Mouse (Mus musculus) hindbrain, embryonic 15.5 days (tissue): ENCODE results near the gene Ppp1r35. TPM values are rescaled to one million over a fixed set of nuclear protein-coding genes. Genes with fewer than 3 reads are reported as not detected.
A peak's percentile ranks its signal among the peaks of the same experiment; 100 is the strongest.
"Not testable (repeated sequence)": the region's sequence is repeated elsewhere in the genome, so short reads cannot be mapped to it uniquely, and the experiment has no call there.

ENCODE experiments used
- ATAC-seq: fragments of 200-750 bp; cut with Nextera tagmentation; 2 replicates; pipeline ENCODE4 v1.8.0; 2017; ENCODE audit warnings: low read depth, moderate number of reproducible peaks, moderate TSS enrichment; ENCODE audit not compliant: low FRiP score
- H3K27ac ChIP-seq: fragments of 300-500 bp; sonication (generic); replicated peaks from 2 replicates; pipeline ENCODE4 v1.5.1; 2015; ENCODE audit warnings: mild to moderate bottlenecking, inconsistent platforms
- H3K27me3 ChIP-seq: fragments of 300-500 bp; sonication (generic); 2 replicates; pipeline ENCODE4 v1.6.1; 2015; ENCODE audit warnings: control low read depth, inconsistent platforms
- H3K36me3 ChIP-seq: fragments of 300-500 bp; sonication (generic); 2 replicates; pipeline ENCODE4 v1.6.1; 2015; ENCODE audit warnings: control low read depth, inconsistent platforms
- H3K4me1 ChIP-seq: fragments of 300-500 bp; sonication (generic); replicated peaks from 2 replicates; pipeline ENCODE4 v1.6.1; 2015; ENCODE audit warnings: control low read depth, inconsistent platforms
- H3K4me2 ChIP-seq: fragments of 300-500 bp; sonication (generic); 2 replicates; pipeline ENCODE4 v1.6.1; 2015; ENCODE audit warnings: moderate library complexity, mild to moderate bottlenecking, inconsistent platforms
- H3K4me3 ChIP-seq: fragments of 300-500 bp; sonication (generic); 2 replicates; pipeline ENCODE4 v1.5.1; 2015; ENCODE audit warnings: mild to moderate bottlenecking, inconsistent platforms
- H3K9ac ChIP-seq: fragments of 300-500 bp; sonication (generic); 2 replicates; pipeline ENCODE4 v1.6.1; 2015; ENCODE audit warnings: inconsistent platforms
- H3K9me3 ChIP-seq: fragments of 300-500 bp; sonication (generic); 2 replicates; pipeline ENCODE4 v1.6.1; 2016; ENCODE audit warnings: control low read depth, inconsistent platforms
- WGBS: fragments of 180-500 bp; shearing (Covaris S2); methylation state at CpG from one replicate; pipeline ENCODE4 v1.1.7; 2015; 5-methylcytosine and 5-hydroxymethylcytosine counted together
- polyA plus RNA-seq: library from polyadenylated mRNA; unstranded; fragments of >200 nt; fragmentation: Nextera tagmentation; extraction: Ambion mirVana; gene quantifications from 2 replicates; pipeline ENCODE4 v1.2.1, GENCODE M21; 2015

Ppp1r35 gene
- polyA plus RNA-seq, 1 experiment from 2014 or later = 43.4 TPM

DNA sequence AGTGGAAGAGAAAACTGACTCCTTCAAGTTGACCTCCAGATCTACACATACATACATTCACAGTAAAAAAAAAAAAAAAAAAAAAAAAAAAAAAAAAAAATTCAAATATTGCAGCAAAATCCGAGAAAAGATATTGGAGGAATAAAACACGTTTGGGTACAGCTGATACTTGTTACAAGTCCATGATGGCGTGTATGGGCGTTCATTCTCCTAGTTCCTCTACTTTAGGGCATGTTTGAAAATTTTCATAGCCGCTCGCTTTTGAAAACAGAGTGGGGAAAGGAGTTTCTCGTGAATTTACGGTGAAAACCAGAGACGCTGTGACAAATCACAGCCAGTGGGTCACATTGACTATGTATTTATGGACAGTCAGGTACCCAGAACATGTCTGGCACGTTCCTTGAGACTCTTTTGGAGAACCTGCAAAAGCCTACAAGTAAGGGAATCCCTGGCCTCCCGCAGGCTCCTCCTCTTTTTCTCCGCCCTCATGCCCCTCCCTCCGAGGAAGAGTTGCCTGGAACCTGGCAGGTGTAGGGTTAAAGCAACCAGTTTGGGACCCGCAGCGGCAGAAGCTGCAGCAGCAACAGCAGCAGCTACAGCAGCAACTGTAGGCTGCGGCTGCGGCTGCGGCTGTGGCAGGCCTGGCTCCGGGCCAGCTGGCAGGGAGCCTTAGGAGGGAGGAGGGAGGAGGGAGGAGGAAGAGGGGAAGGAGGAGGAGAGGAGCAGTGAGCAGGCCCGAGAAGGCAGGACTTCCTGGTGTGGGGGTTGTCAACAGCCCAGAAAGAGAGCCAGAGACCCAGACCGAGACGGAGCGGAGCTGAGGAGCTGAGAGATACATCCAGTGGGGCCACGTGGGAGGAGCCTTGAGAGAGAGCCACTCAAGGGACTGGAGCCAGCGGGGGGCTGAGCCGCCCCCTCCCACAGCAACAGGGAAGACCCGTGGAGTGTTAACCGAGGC is 33.2 kb upstream of the Ppp1r35 start, which contains the start of gene Tsc22d4:
Tsc22d4 (plus strand) TSS at position 517 of the 958 bp plus-strand sequence.
- ATAC-seq = peak; percentile 86
- Histone ChIP-seq H3K27me3 (no peaks in the 10 kb centered on the region), H3K36me3 (no peaks in the 10 kb centered on the region), H3K27ac (peak within 1 kb of the TSS; percentile 85), H3K4me3 (peak within 1 kb of the TSS; percentile 54), H3K9ac (peak within 1 kb of the TSS; percentile 68), H3K9me3 (no peaks in the 10 kb centered on the region), H3K4me1 (peaks cover 46% of the 10 kb centered on the region), H3K4me2 (peak within 1 kb of the TSS; percentile 89)
- WGBS = 4% methylated on average over 28 of the region's 28 CpGs

DNA sequence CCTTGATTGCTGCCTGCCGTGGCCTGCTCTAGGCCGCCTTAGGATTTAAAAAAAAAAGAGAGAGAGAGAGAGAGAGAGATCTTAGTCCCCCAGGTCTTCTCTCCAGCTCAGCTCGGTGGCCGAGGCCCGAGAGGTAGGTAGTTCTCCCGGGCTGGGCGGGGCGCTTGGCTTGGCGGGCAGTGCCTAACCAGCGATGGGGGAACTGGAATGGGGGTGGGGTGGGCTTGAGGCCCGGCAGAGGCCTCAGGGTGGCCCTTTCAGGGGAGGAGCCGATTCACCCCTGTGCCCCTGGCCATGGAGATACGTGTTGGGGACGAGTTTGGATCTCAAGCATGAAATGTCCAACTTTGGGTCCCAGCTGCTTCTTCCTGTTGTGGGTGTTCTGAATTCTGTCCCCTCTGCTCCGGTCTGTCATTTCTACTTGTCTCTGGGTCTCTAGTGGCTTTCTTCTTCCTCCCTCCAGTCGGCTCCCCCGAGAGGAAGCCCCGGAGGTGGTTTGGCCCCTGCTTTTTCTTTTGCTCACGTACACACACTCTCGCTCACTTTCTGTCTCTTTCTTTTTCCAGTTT is 32.3 kb upstream of the Ppp1r35 start:
- 0% methylated on average over 20 of the region's 20 CpGs for WGBS
- ATAC-seq = peak; percentile 9; the same call in 1 of the 2 replicates

DNA sequence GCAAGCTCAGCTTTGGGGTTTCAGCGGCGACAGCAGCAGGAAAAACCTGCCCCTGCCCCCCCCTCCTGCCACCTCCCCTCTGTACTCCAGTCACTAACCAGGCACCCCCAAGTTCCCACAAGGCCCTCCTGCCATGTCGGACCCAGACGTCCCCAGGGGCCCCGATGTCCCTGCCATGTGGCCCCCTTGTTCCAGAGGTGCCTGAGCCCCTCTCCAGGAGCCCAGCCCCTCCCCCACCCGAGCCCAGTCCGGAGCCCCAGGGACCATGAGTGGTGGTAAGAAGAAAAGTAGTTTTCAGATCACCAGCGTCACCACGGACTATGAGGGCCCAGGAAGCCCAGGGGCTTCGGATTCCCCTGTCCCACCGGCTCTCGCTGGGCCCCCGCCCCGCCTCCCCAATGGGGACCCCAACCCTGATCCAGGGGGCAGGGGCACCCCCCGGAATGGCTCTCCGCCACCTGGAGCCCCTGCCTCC is 31.8 kb upstream of the Ppp1r35 start:
- H3K27ac ChIP-seq = peak overlapping the region; percentile 85
- H3K4me3 ChIP-seq = peak overlapping the region; percentile 54
- H3K36me3 ChIP-seq = 0 out of 2 replicates have a peak, but pooled peaks cover 3% of the 10 kb centered on the region
- H3K27me3 ChIP-seq = no peaks in the 10 kb centered on the region
- peaks cover 39% of the 10 kb centered on the region for H3K4me1 ChIP-seq
- peak overlapping the region; percentile 89 for H3K4me2 ChIP-seq
- no peaks in the 10 kb centered on the region for H3K9me3 ChIP-seq
- WGBS = 1% methylated on average over 16 of the region's 16 CpGs
- H3K9ac ChIP-seq = peak overlapping the region; percentile 68
- ATAC-seq = no peak

More for the DNA sequence above, 32.3 kb upstream of the Ppp1r35 start:
- peak overlapping the region; percentile 54 for H3K4me3 ChIP-seq
- H3K4me2 ChIP-seq = peak overlapping the region; percentile 89
- peak overlapping the region; percentile 68 for H3K9ac ChIP-seq
- H3K9me3 ChIP-seq = no peaks in the 10 kb centered on the region
- peaks cover 44% of the 10 kb centered on the region for H3K4me1 ChIP-seq
- peak overlapping the region; percentile 85 for H3K27ac ChIP-seq
- 0 out of 2 replicates have a peak, but pooled peaks cover 3% of the 10 kb centered on the region for H3K36me3 ChIP-seq
- H3K27me3 ChIP-seq = no peaks in the 10 kb centered on the region

GRCm38 (mm10) chr5:137747326-137747961 is 31.2 kb upstream of the Ppp1r35 start:
- ATAC-seq = no peak
- Histone ChIP-seq H3K4me2 (peak overlapping the region; percentile 89), H3K27me3 (no peaks in the 10 kb centered on the region), H3K27ac (peak overlapping the region; percentile 85), H3K9me3 (no peaks in the 10 kb centered on the region), H3K9ac (peak overlapping the region; percentile 68), H3K36me3 (0 out of 2 replicates have a peak, but pooled peaks cover 3% of the 10 kb centered on the region), H3K4me3 (peak overlapping the region; percentile 54), H3K4me1 (peaks cover 37% of the 10 kb centered on the region)
- 6% methylated on average over 26 of the region's 26 CpGs for WGBS

DNA sequence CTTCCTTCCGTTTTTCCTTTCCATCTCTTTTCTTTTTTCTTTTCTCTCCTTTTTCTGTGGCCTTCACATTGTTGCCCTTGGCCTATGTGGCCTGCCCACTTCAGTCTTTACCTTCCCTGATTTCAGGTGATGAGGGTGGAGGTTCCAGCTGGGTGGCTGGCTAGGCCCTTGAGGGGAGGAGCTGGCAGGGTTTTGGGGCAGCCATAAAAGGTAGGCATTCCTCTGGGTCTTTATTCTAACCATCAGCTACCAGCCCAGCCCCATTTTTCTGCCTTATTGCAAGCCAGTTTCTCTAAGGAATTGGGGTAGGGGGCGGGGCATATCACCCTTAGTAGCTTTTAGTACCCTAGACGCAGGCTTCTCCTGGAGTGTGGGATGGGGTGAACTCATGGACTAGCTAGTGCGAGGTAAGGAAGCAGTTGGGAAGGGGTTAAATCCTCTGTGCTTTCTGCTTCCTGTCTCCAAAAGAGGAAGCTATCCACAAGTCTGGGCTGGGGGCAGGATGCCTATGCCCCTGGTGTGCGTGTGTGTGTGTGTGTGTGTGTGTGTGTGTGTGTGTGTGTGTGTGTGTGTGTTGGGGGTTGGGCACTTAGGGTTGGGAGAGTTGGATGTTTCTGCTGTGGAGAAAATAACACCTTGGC is 30.4 kb upstream of the Ppp1r35 start:
- H3K27me3 ChIP-seq = no peaks in the 10 kb centered on the region

GRCm38 (mm10) chr5:137749196-137749836 is 29.3 kb upstream of the Ppp1r35 start:
- no peak for ATAC-seq
- Histone ChIP-seq H3K27me3 (no peaks in the 10 kb centered on the region), H3K9ac (no peak overlapping the region), H3K36me3 (0 out of 2 replicates have a peak, but pooled peaks cover 3% of the 10 kb centered on the region), H3K27ac (no peak overlapping the region; the same call in 1 of the 2 replicates), H3K4me3 (no peak overlapping the region), H3K4me2 (peak overlapping the region; percentile 89), H3K4me1 (peaks cover 37% of the 10 kb centered on the region), H3K9me3 (no peaks in the 10 kb centered on the region)
- 80% methylated on average over 6 of the region's 6 CpGs for WGBS

More for the DNA sequence above, 30.4 kb upstream of the Ppp1r35 start:
- Histone ChIP-seq H3K27ac (peak overlapping the region; percentile 50; the same call in 1 of the 2 replicates), H3K36me3 (0 out of 2 replicates have a peak, but pooled peaks cover 3% of the 10 kb centered on the region), H3K9ac (peak overlapping the region; percentile 68), H3K4me3 (peak overlapping the region; percentile 54), H3K4me1 (peaks cover 37% of the 10 kb centered on the region), H3K9me3 (no peaks in the 10 kb centered on the region), H3K4me2 (peak overlapping the region; percentile 89)
- ATAC-seq = no peak
- WGBS = 35% methylated on average over 5 of the region's 5 CpGs

DNA sequence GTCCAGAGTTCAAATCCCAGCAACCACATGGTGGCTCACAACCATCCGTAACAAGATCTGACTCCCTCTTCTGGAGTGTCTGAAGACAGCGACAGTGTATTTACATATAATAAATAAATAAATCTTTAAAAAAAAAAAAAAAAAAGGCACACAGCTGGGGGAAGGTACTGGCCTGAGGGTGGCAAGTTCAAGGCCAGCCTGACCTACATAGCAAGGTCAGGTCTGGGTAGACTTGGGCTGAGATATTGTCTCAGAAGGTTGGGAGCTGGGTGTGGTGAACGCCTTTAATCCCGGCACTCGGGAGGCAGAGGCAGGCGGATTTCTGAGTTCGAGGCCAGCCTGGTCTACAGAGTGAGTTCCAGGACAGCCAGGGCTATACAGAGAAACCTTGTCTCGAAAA is 28.4 kb upstream of the Ppp1r35 start:
- H3K9me3 ChIP-seq, ATAC-seq: not testable (repeated sequence)
- 94% methylated on average over 6 of the region's 8 CpGs for WGBS

DNA sequence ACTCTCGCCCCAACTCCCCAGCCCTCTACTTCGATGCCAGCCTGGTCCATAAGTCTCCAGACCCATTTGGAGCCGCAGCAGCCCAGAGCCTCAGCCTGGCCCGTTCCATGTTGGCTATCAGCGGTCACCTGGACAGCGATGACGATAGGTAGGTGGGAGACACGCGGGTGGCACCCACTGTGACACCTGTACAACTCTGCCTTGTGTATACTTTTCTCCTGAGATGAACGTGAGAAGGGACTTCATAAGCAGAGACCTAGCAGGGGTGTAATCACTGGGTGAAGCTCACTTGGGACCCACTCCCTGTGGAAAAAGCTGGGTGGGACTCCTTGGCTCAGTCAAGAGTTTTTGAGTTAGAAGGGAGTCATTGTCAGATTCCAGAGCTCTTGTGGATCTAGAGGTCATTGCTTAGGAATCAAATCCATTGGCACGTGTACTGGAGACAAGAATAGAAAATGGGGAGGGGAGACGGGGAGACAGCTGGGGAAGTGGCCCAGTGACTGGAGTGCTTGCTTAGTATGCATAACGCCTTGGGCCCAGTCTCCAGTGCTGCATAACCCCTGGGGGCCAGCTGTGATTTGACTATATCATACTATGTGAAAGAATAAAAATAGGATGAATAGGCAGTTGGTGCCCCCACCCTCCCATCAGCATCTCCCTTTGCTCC is 27.3 kb upstream of the Ppp1r35 start:
- Histone ChIP-seq H3K27ac (no peak overlapping the region), H3K4me1 (peaks cover 32% of the 10 kb centered on the region), H3K36me3 (0 out of 2 replicates have a peak, but pooled peaks cover 3% of the 10 kb centered on the region), H3K9me3 (no peaks in the 10 kb centered on the region), H3K27me3 (no peaks in the 10 kb centered on the region), H3K9ac (no peak overlapping the region), H3K4me3 (no peak overlapping the region), H3K4me2 (no peak overlapping the region)
- WGBS = 89% methylated on average over 13 of the region's 13 CpGs
- no peak for ATAC-seq

More for the DNA sequence above, 28.4 kb upstream of the Ppp1r35 start:
- not testable (repeated sequence) for H3K4me2 ChIP-seq, H3K9ac ChIP-seq, H3K27ac ChIP-seq, H3K27me3 ChIP-seq, H3K4me3 ChIP-seq, H3K36me3 ChIP-seq
- peaks cover 36% of the 10 kb centered on the region for H3K4me1 ChIP-seq

DNA sequence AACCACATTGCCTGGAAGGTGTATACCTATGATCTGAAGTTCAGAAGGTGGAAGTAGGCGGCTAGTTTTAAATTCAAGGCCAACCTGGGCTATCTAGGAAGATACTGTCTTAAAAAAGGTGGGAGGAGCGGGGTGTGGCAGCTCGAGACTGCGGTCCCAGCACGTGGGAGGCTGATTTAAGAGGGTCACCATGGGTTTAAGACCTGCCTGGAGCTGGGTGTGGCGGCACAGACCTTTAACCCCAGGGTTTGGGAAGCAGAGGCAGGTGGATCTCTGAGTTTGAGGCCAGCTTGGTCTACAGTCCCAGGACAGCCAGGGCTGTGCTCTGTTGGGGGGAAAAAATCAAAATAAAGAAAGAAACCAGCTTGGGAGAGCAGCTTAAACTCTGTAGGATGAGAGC is 26.7 kb upstream of the Ppp1r35 start:
- H3K9ac ChIP-seq = no peak overlapping the region
- H3K9me3 ChIP-seq = no peaks in the 10 kb centered on the region
- no peak overlapping the region for H3K27ac ChIP-seq
- WGBS = 95% methylated on average over 6 of the region's 6 CpGs
- ATAC-seq = no peak
- H3K36me3 ChIP-seq = 0 out of 2 replicates have a peak, but pooled peaks cover 3% of the 10 kb centered on the region
- H3K4me1 ChIP-seq = peaks cover 30% of the 10 kb centered on the region
- no peak overlapping the region for H3K4me3 ChIP-seq
- no peaks in the 10 kb centered on the region for H3K27me3 ChIP-seq
- no peak overlapping the region for H3K4me2 ChIP-seq

DNA sequence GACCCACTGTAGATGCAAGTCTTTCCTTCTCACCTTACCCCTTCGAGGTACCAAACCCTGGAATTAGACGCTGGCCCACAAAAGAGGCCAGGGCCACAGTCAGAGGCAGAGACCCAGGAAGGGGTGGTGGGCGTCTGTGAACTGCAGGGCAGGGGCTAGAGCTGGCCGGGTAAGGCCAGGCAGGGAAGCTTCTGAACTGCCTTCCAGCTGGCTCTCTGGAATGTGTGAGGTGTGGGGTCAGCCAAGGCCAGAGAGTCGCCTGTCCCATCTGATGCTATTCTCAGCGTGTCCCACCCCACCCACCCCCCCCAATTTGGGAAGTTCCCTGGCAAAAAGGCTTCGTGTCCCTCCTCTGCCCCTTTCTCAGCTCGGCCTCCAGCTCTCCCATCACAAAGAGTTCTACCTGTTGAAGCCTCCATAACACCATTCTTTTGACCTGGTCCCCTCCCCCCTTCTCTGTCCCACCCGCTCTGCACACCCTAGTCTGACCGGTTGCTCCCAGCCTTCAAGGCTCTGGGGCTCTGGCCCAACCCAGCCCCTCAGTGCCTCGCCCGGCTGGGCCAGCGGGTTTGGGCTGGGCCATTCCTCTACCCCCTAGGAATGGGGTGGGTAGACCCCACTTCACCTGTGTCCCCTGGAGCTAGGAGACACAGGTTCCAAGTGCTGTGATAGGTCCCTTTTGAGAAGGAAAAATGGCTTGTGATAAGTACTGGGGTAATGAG is 25.4 kb upstream of the Ppp1r35 start:
- Histone ChIP-seq H3K36me3 (0 out of 2 replicates have a peak, but pooled peaks cover 3% of the 10 kb centered on the region), H3K4me3 (no peak overlapping the region), H3K27ac (no peak overlapping the region), H3K27me3 (no peaks in the 10 kb centered on the region), H3K9ac (no peak overlapping the region), H3K4me1 (peaks cover 29% of the 10 kb centered on the region), H3K9me3 (no peaks in the 10 kb centered on the region), H3K4me2 (no peak overlapping the region)
- WGBS = 92% methylated on average over 11 of the region's 13 CpGs
- ATAC-seq = no peak
